Mouse (Mus musculus) monocyte, adult 5-6 weeks (primary cell): ENCODE data around the gene Rnf115. TPM values are rescaled to one million over a fixed set of nuclear protein-coding genes. Genes with fewer than 3 reads are reported as not detected.

ENCODE experiments used
- ATAC-seq: fragments of 153-309, 156-312 bp; replicated peaks from 2 replicates; pipeline ENCODE4 v1.8.0; 2017; ENCODE audit warnings: mild to moderate bottlenecking; ENCODE audit not compliant: low TSS enrichment, insufficient number of reproducible peaks, severe bottlenecking, poor library complexity, low FRiP score
- total RNA-seq: library from RNA; stranded (forward); fragments of 200-1000, 200-491, 200-594 nt; gene quantifications from 3 replicates; pipeline ENCODE4 v1.2.3, GENCODE M21; 2017

Rnf115 gene
- total RNA-seq, 1 experiment from 2014 or later, result 123 TPM

- no peak for ATAC-seq
Measured at GRCm38 (mm10) chr3:96757691-96758090, 30.2 kb downstream of the Rnf115 start.

GRCm38 (mm10) chr3:96759695-96760094, 32.2 kb downstream of the Rnf115 start:
- ATAC-seq, result no peak

GRCm38 (mm10) chr3:96764528-96764927, 37.1 kb downstream of the Rnf115 start:
- ATAC-seq, result no peak

- peak; percentile 56 for ATAC-seq
Measured at GRCm38 (mm10) chr3:96769971-96770370, 42.5 kb downstream of the Rnf115 start.

GRCm38 (mm10) chr3:96772949-96773348, 45.5 kb downstream of the Rnf115 start:
- no peak for ATAC-seq

- no peak for ATAC-seq
Measured at GRCm38 (mm10) chr3:96777120-96777519, 49.7 kb downstream of the Rnf115 start.

- no peak for ATAC-seq
Measured at GRCm38 (mm10) chr3:96782236-96782635, 54.8 kb downstream of the Rnf115 start.

- no peak for ATAC-seq
Measured at GRCm38 (mm10) chr3:96787784-96788183, 60.3 kb downstream of the Rnf115 start.

- no peak for ATAC-seq
Measured at GRCm38 (mm10) chr3:96788506-96788905, 61.0 kb downstream of the Rnf115 start.

- ATAC-seq, result no peak
Measured at GRCm38 (mm10) chr3:96800254-96800653, 72.8 kb downstream of the Rnf115 start.

GRCm38 (mm10) chr3:96802214-96802613, 74.8 kb downstream of the Rnf115 start:
- no peak for ATAC-seq

GRCm38 (mm10) chr3:96808136-96808535, 80.7 kb downstream of the Rnf115 start:
- no peak for ATAC-seq

GRCm38 (mm10) chr3:96808651-96809050, 81.2 kb downstream of the Rnf115 start:
- ATAC-seq, result no peak

- no peak for ATAC-seq
Measured at GRCm38 (mm10) chr3:96811232-96811631, 83.8 kb downstream of the Rnf115 start.

GRCm38 (mm10) chr3:96812395-96813091, 85.1 kb downstream of the Rnf115 start:
- peak; percentile 73 for ATAC-seq

GRCm38 (mm10) chr3:96813106-96813505, 85.6 kb downstream of the Rnf115 start:
- no peak for ATAC-seq

- ATAC-seq, result no peak
Measured at GRCm38 (mm10) chr3:96813591-96814244, 86.3 kb downstream of the Rnf115 start.

GRCm38 (mm10) chr3:96814342-96814741, 86.9 kb downstream of the Rnf115 start:
- ATAC-seq, result no peak

- ATAC-seq, result 0 out of 2 replicates have a peak, but pooled peaks have one; percentile 5
Measured at GRCm38 (mm10) chr3:96820116-96820915, 92.9 kb downstream of the Rnf115 start.
